20 mouse cellular contexts compared by ENCODE assay signal in genomic region chr1:191543747-191544146, GRCm38 (mm10).
"Had no signal": no experiment of that assay in that cellular context is flagged by ENCODE, and none has a peak within 500 bp of the region (broad histone marks: within the 10 kb centered on the region; RNA-seq: fewer than 3 reads in every experiment).

No protein-coding gene starts in this region.

- DNase-seq: kidney, adult 2 months; kidney, postnatal 25 days; layer of hippocampus, adult 9-11 months; liver; lung, embryonic 14.5 days; midbrain, embryonic 14.5 days; right cerebral cortex, postnatal 14 days; right cerebral cortex, postnatal 4 days; thymus, adult 2 months; thymus, postnatal 14 days had no signal

- H3K4me2 ChIP-seq: limb, embryonic 13.5 days; liver, embryonic 12.5 days; lung, embryonic 14.5 days; midbrain, embryonic 11.5 days had no signal

- H3K9me3 ChIP-seq: limb, embryonic 10.5 days; limb, embryonic 13.5 days; liver, embryonic 12.5 days; megakaryocyte, embryonic 14.5 days had no signal

- H3K27ac ChIP-seq: kidney, postnatal 0 days; layer of hippocampus, adult 2 months; limb, embryonic 10.5 days; limb, embryonic 13.5 days; liver, embryonic 12.5 days; macrophage; stomach, postnatal 0 days had no signal

- ATAC-seq: liver, embryonic 12.5 days; lung, postnatal 0 days had no signal

- H3K4me1 ChIP-seq: limb, embryonic 10.5 days; limb, embryonic 13.5 days; liver, embryonic 12.5 days had no signal

- H3K27me3 ChIP-seq: limb, embryonic 13.5 days; liver, embryonic 12.5 days; megakaryocyte, embryonic 14.5 days had no signal

- H3K4me3 ChIP-seq: layer of hippocampus, adult 2 months; limb, embryonic 10.5 days; limb, embryonic 13.5 days; liver, embryonic 12.5 days; megakaryocyte, embryonic 14.5 days had no signal

- H3K9ac ChIP-seq: limb, embryonic 13.5 days; liver, embryonic 12.5 days; lung, embryonic 14.5 days had no signal
